Comparison of ENCODE assay signal across 6 mouse cellular contexts in the genomic region with DNA sequence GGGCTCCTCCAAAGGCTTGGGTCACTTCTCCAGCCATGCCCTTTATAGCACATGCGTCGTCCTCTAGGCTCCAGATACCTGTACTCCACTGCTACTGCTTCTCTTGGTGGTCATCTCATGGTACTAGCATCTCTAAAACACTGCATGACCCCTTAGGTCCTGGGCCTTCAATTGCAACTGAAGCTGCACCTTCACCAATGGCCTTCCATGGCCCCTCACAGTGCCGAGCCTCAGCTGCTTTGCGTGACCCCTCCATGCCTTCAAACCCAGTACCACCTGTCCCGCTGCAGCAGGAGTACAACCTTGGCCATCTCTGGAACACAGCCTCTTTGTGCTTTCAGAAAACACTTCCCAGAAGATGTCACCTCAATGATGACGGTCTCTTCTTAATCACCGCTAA.
DNase-seq lines count a peak whose midpoint lies in the region.
"Not testable (repeated sequence)": the region's sequence is repeated elsewhere in the genome, so short reads cannot be mapped to it uniquely, and the experiment has no call there.

No protein-coding gene starts in this region.

- not testable (repeated sequence) for H3K27ac ChIP-seq in heart, embryonic 10.5 days

- H3K4me3 ChIP-seq in heart, embryonic 10.5 days = not testable (repeated sequence)

- 72% methylated on average over 7 of the region's 7 CpGs for whole genome bisulfite sequencing in heart, embryonic 10.5 days

- DNase-seq in ZHBTc4 (ENCODE audit: low read depth, low spot score) = peak; percentile 0
- peak; percentile 2 for DNase-seq in embryo, embryonic 10 days (ENCODE audit: low spot score)
- DNase-seq in heart, embryonic 10.5 days (ENCODE audit: low spot score) = peak; percentile 30
- DNase-seq in liver = peak; percentile 2
- DNase-seq in testis, postnatal 10 days (ENCODE audit: low spot score) = peak; percentile 24
- peak; percentile 1 for DNase-seq in thymus, postnatal 14 days

- H3K27me3 ChIP-seq in heart, embryonic 10.5 days (ENCODE audit: insufficient read depth, poor library complexity, severe bottlenecking) = not testable (repeated sequence)

- not testable (repeated sequence) for H3K36me3 ChIP-seq in heart, embryonic 10.5 days

- peaks cover 72% of the 10 kb centered on the region for H3K9me3 ChIP-seq in heart, embryonic 10.5 days

- not testable (repeated sequence) for H3K4me1 ChIP-seq in heart, embryonic 10.5 days
